Mouse (Mus musculus): Measurements from ENCODE around the gene Ldlr. TPM values are rescaled to one million over a fixed set of nuclear protein-coding genes. Genes with fewer than 3 reads are reported as not detected.

Gene Ldlr
- polyA plus RNA-seq, 1 experiment from 2014 or later = 32.1 TPM

DNA sequence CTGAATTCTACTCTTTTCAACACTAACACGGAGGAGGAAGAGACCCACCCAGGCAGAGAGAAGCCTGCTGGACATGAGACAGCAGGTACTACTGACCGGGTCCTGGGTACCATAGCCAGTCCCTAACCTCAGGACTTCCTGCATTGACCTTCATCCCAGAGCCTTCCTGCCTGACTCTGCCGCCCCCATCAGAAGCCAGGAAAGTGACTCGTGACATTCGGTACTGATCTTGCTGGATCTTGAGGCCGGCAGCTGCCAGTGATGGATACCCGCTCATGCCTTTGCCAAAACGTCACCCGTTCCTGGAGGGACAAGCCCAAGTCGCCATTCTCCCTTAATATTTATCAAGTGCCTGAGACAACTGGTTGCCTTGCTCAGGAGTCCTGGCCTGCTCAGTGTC is 25.2 kb downstream of the Ldlr start:
- 91% methylated on average over 10 of the region's 10 CpGs for WGBS
- H3K4me1 ChIP-seq = no peaks in the 10 kb centered on the region
- peaks cover 75% of the 10 kb centered on the region for H3K36me3 ChIP-seq

DNA sequence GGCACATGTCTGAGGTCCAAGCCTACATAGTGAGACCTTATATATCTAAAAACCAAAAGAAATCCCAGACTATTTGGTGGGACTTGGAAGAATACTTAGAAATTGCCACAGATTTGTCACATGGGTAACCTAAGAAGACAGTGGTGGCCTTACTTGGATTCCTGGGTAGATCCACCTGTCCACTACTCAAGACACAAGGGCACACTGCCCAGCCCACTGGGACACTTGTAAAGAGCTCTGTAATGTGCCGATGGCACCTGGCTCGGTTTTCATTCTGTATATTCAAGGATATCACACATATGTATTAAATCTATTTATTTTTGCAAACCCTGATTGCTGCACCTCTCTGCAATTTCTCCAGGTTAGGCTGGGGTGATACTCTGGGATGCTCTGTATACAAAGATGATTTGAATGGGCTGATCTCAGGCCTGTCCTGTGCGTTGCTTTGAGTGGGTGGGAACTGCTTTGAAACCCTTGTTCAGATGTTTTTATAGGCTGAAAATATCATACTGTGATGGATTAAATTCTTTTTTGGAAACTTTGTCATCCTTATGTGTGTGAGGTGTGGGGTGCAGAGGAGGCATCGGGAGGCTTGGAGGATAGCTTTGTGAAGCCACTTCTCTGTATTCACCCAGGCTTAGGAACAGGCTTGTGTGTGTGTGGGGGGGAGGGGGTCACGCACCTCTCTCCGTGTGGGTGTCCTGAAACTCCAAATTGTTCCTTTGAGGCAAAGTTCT is 26.3 kb downstream of the Ldlr start:
- no peak for ATAC-seq (ENCODE audit: low FRiP score)
- H3K4me2 ChIP-seq (replicated peaks) = no peak overlapping the region
- no peaks in the 10 kb centered on the region for H3K27me3 ChIP-seq
- no peak overlapping the region for H3K27ac ChIP-seq
- H3K36me3 ChIP-seq = peaks cover 72% of the 10 kb centered on the region
- no peak overlapping the region for H3K9ac ChIP-seq
- 86% methylated on average over 6 of the region's 6 CpGs for WGBS
- no peak overlapping the region for H3K4me3 ChIP-seq
- no peaks in the 10 kb centered on the region for H3K4me1 ChIP-seq
- no peaks in the 10 kb centered on the region for H3K9me3 ChIP-seq (replicated peaks)

More for the DNA sequence above, 25.2 kb downstream of the Ldlr start:
- Histone ChIP-seq H3K9ac (no peak overlapping the region), H3K9me3 (replicated peaks) (no peaks in the 10 kb centered on the region), H3K4me3 (no peak overlapping the region), H3K4me2 (replicated peaks) (no peak overlapping the region), H3K27ac (no peak overlapping the region), H3K27me3 (no peaks in the 10 kb centered on the region)
- ATAC-seq (ENCODE audit: low FRiP score) = no peak

- no peak overlapping the region for H3K27ac ChIP-seq
- no peaks in the 10 kb centered on the region for H3K27me3 ChIP-seq
- ATAC-seq (ENCODE audit: low FRiP score) = no peak
- H3K9ac ChIP-seq = no peak overlapping the region
- H3K4me3 ChIP-seq = no peak overlapping the region
- no peak overlapping the region for H3K4me2 ChIP-seq (replicated peaks)
- no peaks in the 10 kb centered on the region for H3K9me3 ChIP-seq (replicated peaks)
- no peaks in the 10 kb centered on the region for H3K4me1 ChIP-seq
- peaks cover 65% of the 10 kb centered on the region for H3K36me3 ChIP-seq
- 74% methylated on average over 3 of the region's 3 CpGs for WGBS
Observed at GRCm38 (mm10) chr9:21750370-21750769, 27.1 kb downstream of the Ldlr start.

- Histone ChIP-seq H3K27me3 (no peaks in the 10 kb centered on the region), H3K27ac (no peak overlapping the region), H3K9ac (no peak overlapping the region), H3K4me1 (no peaks in the 10 kb centered on the region), H3K36me3 (peaks cover 61% of the 10 kb centered on the region), H3K9me3 (replicated peaks) (no peaks in the 10 kb centered on the region), H3K4me3 (no peak overlapping the region), H3K4me2 (replicated peaks) (no peak overlapping the region)
- no peak for ATAC-seq (ENCODE audit: low FRiP score)
- WGBS = 71% methylated on average over 6 of the region's 6 CpGs
Observed at GRCm38 (mm10) chr9:21751347-21751746, 28.1 kb downstream of the Ldlr start.

- Histone ChIP-seq H3K4me2 (replicated peaks) (no peak overlapping the region), H3K9ac (no peak overlapping the region), H3K27ac (peak overlapping the region; percentile 50), H3K27me3 (no peaks in the 10 kb centered on the region), H3K9me3 (replicated peaks) (no peaks in the 10 kb centered on the region), H3K4me1 (no peaks in the 10 kb centered on the region), H3K4me3 (no peak overlapping the region), H3K36me3 (peaks cover 57% of the 10 kb centered on the region)
- no peak for ATAC-seq (ENCODE audit: low FRiP score)
- WGBS = 58% methylated on average over 10 of the region's 10 CpGs
Observed at GRCm38 (mm10) chr9:21752252-21752792, 29.0 kb downstream of the Ldlr start.

GRCm38 (mm10) chr9:21754003-21754402 is 30.7 kb downstream of the Ldlr start:
- Histone ChIP-seq H3K27ac (no peak overlapping the region), H3K27me3 (no peaks in the 10 kb centered on the region), H3K9ac (no peak overlapping the region), H3K36me3 (peaks cover 43% of the 10 kb centered on the region), H3K4me3 (no peak overlapping the region), H3K4me1 (peaks cover 3% of the 10 kb centered on the region), H3K9me3 (replicated peaks) (no peaks in the 10 kb centered on the region), H3K4me2 (replicated peaks) (no peak overlapping the region)
- no peak for ATAC-seq (ENCODE audit: low FRiP score)
- WGBS = 83% methylated on average over 2 of the region's 2 CpGs

DNA sequence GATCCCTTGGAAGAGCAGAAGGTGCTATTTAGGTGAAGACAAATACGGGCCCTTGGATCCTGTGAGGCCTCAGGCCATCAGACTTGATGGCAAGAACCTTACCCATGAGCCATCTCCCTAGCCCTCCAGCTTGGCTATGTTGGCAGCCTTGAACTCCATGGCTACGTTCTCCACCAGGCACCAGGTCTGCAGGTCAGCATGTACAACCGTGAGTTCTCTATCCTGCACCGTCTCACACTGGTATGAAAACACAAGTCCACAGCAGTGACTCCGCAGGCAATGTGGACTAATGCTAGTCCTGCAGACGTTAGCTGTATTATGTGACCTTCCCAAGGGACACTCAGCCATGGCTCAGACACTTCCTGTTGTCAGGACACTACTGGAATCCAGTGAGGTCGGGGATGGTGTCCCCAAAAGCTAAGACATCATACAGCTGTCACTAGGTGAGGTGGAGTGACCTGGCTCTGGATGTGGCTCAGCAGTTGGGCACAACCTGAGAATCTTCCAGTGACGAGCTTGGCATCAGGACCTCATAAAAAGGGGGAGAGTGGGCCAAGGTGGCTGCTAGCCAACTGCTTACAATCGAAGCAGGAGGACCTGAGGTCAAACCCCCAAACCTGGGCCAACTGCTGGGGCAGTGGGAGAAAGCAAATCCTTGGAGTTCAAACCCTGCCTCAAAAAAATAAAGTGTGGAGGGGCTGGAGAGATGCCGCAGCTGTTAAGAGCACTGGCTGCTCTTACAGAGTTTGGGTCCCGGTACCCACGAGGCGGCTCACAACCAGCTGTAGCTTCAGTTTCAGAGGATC is 31.4 kb downstream of the Ldlr start:
- Histone ChIP-seq H3K27ac (no peak overlapping the region; the same call in 1 of the 2 replicates), H3K9me3 (replicated peaks) (no peaks in the 10 kb centered on the region), H3K36me3 (peaks cover 36% of the 10 kb centered on the region), H3K4me1 (peaks cover 10% of the 10 kb centered on the region), H3K4me3 (no peak overlapping the region), H3K27me3 (no peaks in the 10 kb centered on the region), H3K4me2 (replicated peaks) (no peak overlapping the region), H3K9ac (no peak overlapping the region)
- ATAC-seq (ENCODE audit: low FRiP score) = no peak
- WGBS = 78% methylated on average over 13 of the region's 13 CpGs

GRCm38 (mm10) chr9:21758576-21759529 is 35.6 kb downstream of the Ldlr start:
- no peaks in the 10 kb centered on the region for H3K9me3 ChIP-seq (replicated peaks)
- peak overlapping the region; percentile 74; the same call in 1 of the 2 replicates for H3K9ac ChIP-seq
- 57% methylated on average over 14 of the region's 14 CpGs for WGBS
- no peak overlapping the region for H3K27ac ChIP-seq
- H3K36me3 ChIP-seq = peaks cover 22% of the 10 kb centered on the region
- H3K4me1 ChIP-seq = peaks cover 13% of the 10 kb centered on the region
- peak overlapping the region; percentile 79 for H3K4me2 ChIP-seq (replicated peaks)
- no peak for ATAC-seq (ENCODE audit: low FRiP score)
- peak overlapping the region; percentile 75 for H3K4me3 ChIP-seq
- H3K27me3 ChIP-seq = no peaks in the 10 kb centered on the region

DNA sequence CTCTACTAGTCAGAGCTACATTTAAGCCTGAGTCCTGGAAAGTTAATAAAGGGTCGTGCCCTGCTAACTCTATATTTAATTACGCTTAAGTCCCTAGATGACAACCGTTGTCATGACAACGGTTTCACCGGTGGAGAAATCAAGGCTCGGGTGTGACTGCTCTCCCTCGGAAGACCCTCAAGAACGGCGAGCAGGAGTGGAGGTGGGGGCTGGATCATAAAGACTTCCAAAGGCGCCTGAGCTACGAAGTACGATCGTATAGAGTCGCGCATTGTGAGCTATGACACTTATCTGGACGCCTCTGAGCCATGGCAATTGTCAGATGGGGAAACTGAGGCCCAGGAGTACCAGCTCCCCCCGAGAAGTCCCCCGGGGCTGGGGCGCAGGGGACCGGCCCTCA is 36.4 kb downstream of the Ldlr start:
- peak overlapping the region; percentile 75 for H3K4me3 ChIP-seq
- peak overlapping the region; percentile 79 for H3K4me2 ChIP-seq (replicated peaks)
- ATAC-seq (ENCODE audit: low FRiP score) = no peak; the same call in 1 of the 2 replicates
- H3K36me3 ChIP-seq = peaks cover 14% of the 10 kb centered on the region; the same call in 1 of the 2 replicates
- H3K9me3 ChIP-seq (replicated peaks) = no peaks in the 10 kb centered on the region
- peaks cover 13% of the 10 kb centered on the region for H3K4me1 ChIP-seq
- H3K9ac ChIP-seq = peak overlapping the region; percentile 74
- no peaks in the 10 kb centered on the region for H3K27me3 ChIP-seq
- peak overlapping the region; percentile 26; the same call in 1 of the 2 replicates for H3K27ac ChIP-seq
- under 1% methylated on average over 20 of the region's 20 CpGs for WGBS

GRCm38 (mm10) chr9:21760155-21761088 is 37.1 kb downstream of the Ldlr start, which contains the start of gene Spc24:
Gene Spc24, minus strand, starts transcription at chr9:21760303.
- no peaks in the 10 kb centered on the region for H3K9me3 ChIP-seq (replicated peaks)
- ATAC-seq (ENCODE audit: low FRiP score) = peak; percentile 97
- peak within 1 kb of the TSS; percentile 79 for H3K4me2 ChIP-seq (replicated peaks)
- under 1% methylated on average over 54 of the region's 54 CpGs for WGBS
- no peaks in the 10 kb centered on the region for H3K27me3 ChIP-seq
- H3K9ac ChIP-seq = peak within 1 kb of the TSS; percentile 74
- peaks cover 13% of the 10 kb centered on the region for H3K4me1 ChIP-seq
- peak within 1 kb of the TSS; percentile 75 for H3K4me3 ChIP-seq
- peaks cover 14% of the 10 kb centered on the region; the same call in 1 of the 2 replicates for H3K36me3 ChIP-seq
- peak within 1 kb of the TSS; percentile 79 for H3K27ac ChIP-seq

- no peak for ATAC-seq (ENCODE audit: low FRiP score)
- no peaks in the 10 kb centered on the region for H3K9me3 ChIP-seq (replicated peaks)
- no peak overlapping the region for H3K9ac ChIP-seq
- H3K36me3 ChIP-seq = 0 out of 2 replicates have a peak, but pooled peaks cover 5% of the 10 kb centered on the region
- no peak overlapping the region for H3K4me3 ChIP-seq
- H3K27me3 ChIP-seq = no peaks in the 10 kb centered on the region
- no peak overlapping the region for H3K4me2 ChIP-seq (replicated peaks)
- no peak overlapping the region for H3K27ac ChIP-seq
- peaks cover 13% of the 10 kb centered on the region for H3K4me1 ChIP-seq
Observed at GRCm38 (mm10) chr9:21762135-21762534, 38.9 kb downstream of the Ldlr start.

All from hindbrain, embryonic 12.5 days (tissue).